Mouse (Mus musculus): ENCODE measurements around the gene Cobll1. TPM values are rescaled to one million over a fixed set of nuclear protein-coding genes. Genes with fewer than 3 reads are reported as not detected.

Cobll1 gene
- total RNA-seq, 2 experiments from 2014 or later = 2.9 TPM; not detected in 1

Other genes with a start within 250 kb of the Cobll1 start
- gene Grb14, start 214.4 kb downstream of the Cobll1 start, total RNA-seq (2015; ENCODE audit: low replicate concordance) = not detected in 2 replicates
- gene Grb14, start 214.4 kb downstream of the Cobll1 start, total RNA-seq (2017; ENCODE audit: low replicate concordance) = not detected in 2 replicates
- gene Slc38a11, start 124.6 kb upstream of the Cobll1 start, total RNA-seq (2015; ENCODE audit: low replicate concordance) = not detected in 2 replicates
- not detected in 2 replicates for gene Slc38a11, start 124.6 kb upstream of the Cobll1 start, total RNA-seq (2017; ENCODE audit: low replicate concordance)